Mouse (Mus musculus) E14TG2a.4 (cell line): ENCODE measurements around the gene Slc2a3.
A peak's percentile ranks its signal among the peaks of the same experiment; 100 is the strongest.

Experiments used
- H3K27me3 ChIP-seq: 2 replicates; pipeline ENCODE4 v1.6.1; 2014; ENCODE audit warnings: low read length, control low read depth; ENCODE audit not compliant: insufficient read depth
- H3K36me3 ChIP-seq: 2 replicates; pipeline ENCODE4 v1.6.1; 2014; ENCODE audit warnings: low read length, control low read depth; ENCODE audit not compliant: insufficient read depth
- H3K4me1 ChIP-seq: replicated peaks from 2 replicates; pipeline ENCODE4 v1.6.1; 2014; ENCODE audit warnings: low read depth, low read length, control low read depth
- H3K4me3 ChIP-seq: replicated peaks from 2 replicates; pipeline ENCODE4 v1.5.1; 2014; ENCODE audit warnings: mild to moderate bottlenecking, low read length
- H3K9me3 ChIP-seq: 2 replicates; pipeline ENCODE4 v1.6.1; 2014; ENCODE audit warnings: low read length, control low read depth
- CTCF ChIP-seq: conservative IDR thresholded peaks from 2 replicates; pipeline ENCODE4 v1.5.1; 2014; ENCODE audit warnings: low read length
- NANOG ChIP-seq: IDR thresholded peaks from 2 replicates; pipeline ENCODE4 v1.6.1; 2014; ENCODE audit warnings: borderline replicate concordance, low read length, mixed read lengths
- POU5F1 ChIP-seq: IDR thresholded peaks from 2 replicates; pipeline ENCODE4 v1.6.1; 2014; ENCODE audit warnings: low read length, borderline replicate concordance

The Slc2a3 gene

DNA sequence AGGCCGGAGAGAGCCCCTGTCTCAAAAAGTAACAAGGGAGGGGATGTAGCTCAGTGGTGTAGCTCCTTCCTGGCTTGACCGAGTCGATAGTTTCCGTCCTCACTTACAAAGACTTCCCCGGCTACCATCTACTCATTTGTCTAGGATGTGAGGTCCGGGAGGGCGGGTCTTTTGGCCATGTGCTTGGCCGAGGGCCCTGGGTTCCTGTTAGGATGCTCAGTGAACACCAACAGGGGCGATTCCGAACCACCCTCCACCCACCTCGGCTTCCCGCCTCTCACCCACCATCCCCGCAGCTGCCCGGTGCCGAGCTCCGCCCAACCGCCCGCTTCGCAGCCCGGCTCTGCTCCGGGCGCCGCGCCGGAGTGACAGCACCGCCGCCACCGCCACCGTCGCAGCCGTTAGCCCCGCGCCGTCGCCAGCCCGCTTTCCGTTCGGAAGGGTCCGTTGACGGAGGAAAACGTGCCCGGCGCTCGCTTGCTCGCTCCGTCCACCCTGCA, at the start of gene Slc2a3:
Gene Slc2a3 (minus strand): TSS at position 340 of the 500 bp plus-strand sequence.
- H3K9me3 ChIP-seq: no peaks in the 10 kb centered on the region
- H3K36me3 ChIP-seq: peaks cover 13% of the 10 kb centered on the region
- H3K4me3 ChIP-seq: peak within 1 kb of the TSS; percentile 82
- H3K4me1 ChIP-seq: peaks cover 37% of the 10 kb centered on the region
- peaks cover 7% of the 10 kb centered on the region; the same call in 1 of the 2 replicates for H3K27me3 ChIP-seq
- TF ChIP-seq NANOG (no peak), CTCF (no peak), POU5F1 (no peak)

DNA sequence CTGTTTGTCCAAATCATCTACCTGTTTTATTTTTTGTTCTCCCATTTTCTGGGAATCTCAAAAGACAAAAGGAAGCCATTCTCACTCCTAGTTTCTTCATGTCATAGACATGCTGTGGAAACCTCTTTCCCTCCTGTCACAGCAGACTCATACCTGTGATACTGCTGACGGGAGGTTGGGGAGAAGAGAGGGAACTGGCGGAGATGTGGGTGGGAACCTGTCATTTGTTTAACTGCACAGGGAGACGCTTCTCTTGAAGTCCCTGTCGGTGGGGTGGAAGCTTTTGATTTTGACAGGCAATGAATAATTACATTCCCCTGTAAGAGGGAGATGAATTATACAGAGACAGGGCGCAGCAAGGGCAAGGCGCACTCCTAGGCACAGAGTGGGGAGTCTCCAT, 42.3 kb upstream of the Slc2a3 start:
- Histone ChIP-seq H3K27me3 (no peaks in the 10 kb centered on the region), H3K9me3 (no peaks in the 10 kb centered on the region), H3K4me3 (no peak overlapping the region), H3K36me3 (peaks cover 10% of the 10 kb centered on the region), H3K4me1 (no peaks in the 10 kb centered on the region)
- no peak for TF ChIP-seq NANOG
- TF ChIP-seq CTCF: no peak
- TF ChIP-seq POU5F1: no peak

DNA sequence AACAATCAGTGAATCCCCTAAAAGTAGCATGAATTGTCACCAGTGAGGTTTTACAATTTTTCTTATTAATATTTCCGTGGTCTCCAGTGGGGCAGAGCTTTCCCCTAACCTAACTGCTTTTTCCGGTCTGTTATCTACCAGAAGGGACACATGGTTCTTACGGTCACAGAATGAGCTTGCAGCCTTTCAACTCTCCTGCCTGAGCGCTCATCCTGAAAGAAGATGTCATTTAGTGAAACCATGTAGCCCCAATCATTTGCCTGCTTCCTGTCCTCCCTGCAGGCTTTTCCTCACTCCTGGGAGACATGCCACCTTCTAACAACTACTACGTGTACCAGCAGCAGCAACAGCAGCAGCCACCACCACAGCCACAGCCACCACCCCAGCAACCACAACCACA, 36.1 kb upstream of the Slc2a3 start:
- no peak overlapping the region for H3K4me3 ChIP-seq
- peaks cover 17% of the 10 kb centered on the region for H3K36me3 ChIP-seq
- TF ChIP-seq NANOG: no peak
- TF ChIP-seq POU5F1: no peak
- no peak for TF ChIP-seq CTCF
- no peaks in the 10 kb centered on the region for H3K9me3 ChIP-seq
- H3K4me1 ChIP-seq: peaks cover 12% of the 10 kb centered on the region
- no peaks in the 10 kb centered on the region for H3K27me3 ChIP-seq

DNA sequence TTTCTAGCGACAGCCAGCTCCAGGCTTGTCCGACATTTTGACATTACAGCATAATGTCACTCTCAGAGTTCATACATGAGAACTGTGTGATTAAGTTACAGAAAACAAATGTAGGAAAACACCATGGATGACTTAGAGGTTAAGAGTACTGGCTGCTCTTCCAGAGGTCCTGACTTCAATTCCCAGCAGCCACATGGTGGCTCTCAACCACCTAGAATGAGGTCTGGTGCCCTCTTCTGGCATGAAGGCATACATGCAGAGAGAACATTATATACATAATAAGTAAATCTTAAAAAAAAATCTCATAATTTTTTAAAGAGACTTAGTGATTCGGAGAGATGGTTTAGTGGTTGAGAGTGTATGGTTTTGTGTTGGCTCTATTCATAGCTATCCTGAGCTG, 35.5 kb upstream of the Slc2a3 start:
- H3K9me3 ChIP-seq: no peaks in the 10 kb centered on the region
- peaks cover 17% of the 10 kb centered on the region for H3K36me3 ChIP-seq
- H3K4me1 ChIP-seq: peaks cover 17% of the 10 kb centered on the region
- TF ChIP-seq POU5F1 (no peak), CTCF (peak; percentile 29; the same call in 1 of the 2 replicates)
- no peaks in the 10 kb centered on the region for H3K27me3 ChIP-seq
- no peak overlapping the region for H3K4me3 ChIP-seq

DNA sequence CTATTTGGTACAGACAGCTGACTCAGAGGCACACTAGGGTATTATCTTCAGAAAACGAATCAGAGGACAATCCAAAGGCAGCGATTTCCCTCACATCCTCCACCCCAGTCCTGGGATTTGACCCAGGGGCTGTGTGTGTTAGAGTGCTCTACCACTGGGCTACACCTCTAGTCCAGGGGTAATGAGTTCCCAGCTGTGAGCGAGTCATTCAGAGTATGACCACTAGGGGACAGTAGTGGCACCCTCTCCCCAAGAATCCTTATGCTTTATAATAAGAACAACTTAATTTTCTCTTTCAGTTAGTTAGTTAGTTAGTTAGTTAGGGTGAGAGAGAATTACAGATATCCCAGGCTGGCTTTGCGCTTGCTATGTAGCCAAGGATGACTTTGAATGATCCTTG, 32.9 kb upstream of the Slc2a3 start:
- Histone ChIP-seq H3K9me3 (no peaks in the 10 kb centered on the region), H3K36me3 (peaks cover 12% of the 10 kb centered on the region; the same call in 1 of the 2 replicates), H3K27me3 (no peaks in the 10 kb centered on the region), H3K4me1 (peaks cover 25% of the 10 kb centered on the region), H3K4me3 (no peak overlapping the region)
- peak; percentile 100 for TF ChIP-seq CTCF
- TF ChIP-seq POU5F1: no peak
- no peak for TF ChIP-seq NANOG

DNA sequence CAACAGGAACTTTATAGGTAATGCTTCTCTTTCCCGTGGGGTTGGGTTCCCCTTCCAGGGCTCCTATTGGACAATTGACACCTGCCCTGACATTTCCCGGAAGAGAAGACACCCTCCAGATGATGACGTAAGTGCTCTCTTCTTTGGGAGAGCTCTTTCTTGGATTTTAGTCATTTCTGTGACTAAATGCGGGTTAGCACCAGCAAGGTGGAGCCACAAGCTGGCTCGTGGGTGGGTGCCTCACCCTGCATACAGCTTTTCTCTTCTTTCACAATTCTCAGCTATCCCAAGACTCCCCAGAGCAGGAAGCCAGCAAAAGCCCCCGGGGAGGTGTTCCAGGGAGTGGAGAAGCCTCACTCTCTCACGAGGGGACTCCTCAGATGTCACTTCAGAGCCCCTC, 31.4 kb upstream of the Slc2a3 start:
- H3K27me3 ChIP-seq: no peaks in the 10 kb centered on the region
- peaks cover 31% of the 10 kb centered on the region for H3K4me1 ChIP-seq
- H3K9me3 ChIP-seq: no peaks in the 10 kb centered on the region
- peaks cover 4% of the 10 kb centered on the region; the same call in 1 of the 2 replicates for H3K36me3 ChIP-seq
- no peak overlapping the region for H3K4me3 ChIP-seq
- TF ChIP-seq NANOG (no peak), POU5F1 (no peak), CTCF (no peak)

DNA sequence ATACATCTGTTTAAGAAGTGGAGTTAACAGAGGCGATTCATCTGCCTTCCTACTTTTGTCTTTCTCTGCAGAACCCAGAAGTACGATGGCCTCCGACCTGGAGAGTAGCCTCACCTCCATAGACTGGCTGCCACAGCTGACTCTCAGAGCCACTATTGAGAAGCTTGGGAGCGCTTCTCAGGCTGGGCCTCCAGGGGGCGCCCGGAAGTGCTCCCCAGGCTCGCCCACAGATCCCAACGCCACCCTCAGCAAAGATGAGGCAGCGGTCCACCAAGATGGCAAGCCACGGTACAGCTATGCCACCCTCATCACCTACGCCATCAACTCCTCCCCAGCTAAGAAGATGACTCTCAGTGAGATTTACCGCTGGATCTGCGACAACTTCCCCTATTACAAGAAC, 26.6 kb upstream of the Slc2a3 start:
- TF ChIP-seq CTCF: peak; percentile 77
- no peak for TF ChIP-seq NANOG
- H3K4me3 ChIP-seq: no peak overlapping the region
- H3K27me3 ChIP-seq: peaks cover 18% of the 10 kb centered on the region; the same call in 1 of the 2 replicates
- H3K9me3 ChIP-seq: no peaks in the 10 kb centered on the region
- H3K36me3 ChIP-seq: no peaks in the 10 kb centered on the region
- H3K4me1 ChIP-seq: peaks cover 53% of the 10 kb centered on the region

DNA sequence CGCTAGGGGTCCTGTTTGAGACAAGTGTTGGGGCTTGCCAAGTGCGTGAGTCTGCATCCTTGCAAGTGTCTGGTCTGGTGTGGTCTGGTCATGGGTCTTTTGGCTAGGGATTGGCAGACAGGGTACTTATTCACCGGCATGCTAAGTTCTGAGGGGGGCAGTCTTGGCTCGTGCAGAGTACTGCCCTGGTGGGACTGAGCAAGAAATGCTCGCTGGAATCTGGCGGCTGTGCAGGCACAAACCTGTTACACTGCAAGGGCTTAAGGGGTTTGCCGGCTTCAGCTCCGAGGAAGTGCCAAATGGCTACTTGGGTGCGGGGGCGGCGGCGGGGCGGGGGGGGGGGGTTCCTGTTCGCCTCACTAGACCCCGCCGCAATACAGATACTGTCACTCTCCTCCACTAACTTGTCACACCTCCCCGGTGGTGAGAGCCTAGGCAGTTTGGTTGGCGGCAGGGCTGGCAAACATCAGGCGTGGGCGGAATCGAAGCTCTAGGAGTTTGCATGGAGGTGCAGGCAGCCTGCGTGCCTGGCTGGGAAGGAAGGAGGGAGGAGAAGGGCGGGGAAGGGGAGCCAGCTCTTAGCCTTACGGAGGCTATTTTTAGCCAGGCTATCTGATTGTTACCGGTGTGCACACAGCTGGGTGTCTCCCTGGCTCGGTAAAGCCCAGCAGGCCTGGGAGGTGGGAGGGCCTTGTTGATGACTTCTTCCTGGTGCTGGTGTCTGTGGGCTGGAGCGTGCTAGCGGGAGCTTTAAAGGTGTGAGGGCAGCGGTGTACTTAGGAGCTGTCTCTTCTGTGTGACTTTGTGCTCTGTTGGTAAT, 24.7 kb upstream of the Slc2a3 start:
- peak overlapping the region; percentile 73 for H3K4me3 ChIP-seq
- TF ChIP-seq NANOG: no peak
- TF ChIP-seq CTCF: no peak
- no peak for TF ChIP-seq POU5F1
- no peaks in the 10 kb centered on the region for H3K9me3 ChIP-seq
- H3K36me3 ChIP-seq: no peaks in the 10 kb centered on the region
- peaks cover 31% of the 10 kb centered on the region for H3K27me3 ChIP-seq
- peaks cover 58% of the 10 kb centered on the region for H3K4me1 ChIP-seq

DNA sequence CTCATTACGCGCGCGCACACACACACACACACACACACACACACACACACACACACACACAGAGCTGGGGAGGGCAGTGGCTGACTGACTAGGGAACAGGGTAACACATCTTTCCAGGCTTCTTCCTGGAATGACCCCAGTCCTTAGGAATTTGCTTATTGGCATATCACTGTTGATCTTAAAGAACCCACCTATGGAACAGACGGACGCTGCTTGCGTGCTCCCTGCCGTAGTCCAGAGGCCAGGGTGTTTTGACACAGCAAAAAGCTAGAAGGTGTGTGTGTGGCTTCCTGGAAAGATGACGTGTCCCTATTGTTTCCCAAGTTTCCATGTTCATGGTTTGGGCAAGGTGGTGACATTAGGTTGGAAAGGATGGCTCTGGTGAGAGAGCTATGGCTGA, 23.7 kb upstream of the Slc2a3 start:
- Histone ChIP-seq H3K36me3 (no peaks in the 10 kb centered on the region), H3K27me3 (peaks cover 41% of the 10 kb centered on the region), H3K4me3 (no peak overlapping the region), H3K9me3 (no peaks in the 10 kb centered on the region), H3K4me1 (peaks cover 67% of the 10 kb centered on the region)
- TF ChIP-seq NANOG (no peak), CTCF (no peak), POU5F1 (no peak)
